Mouse (Mus musculus): ENCODE results near the gene Pimreg.

Pimreg gene

GRCm38 (mm10) chr11:72067326-72067725 lies 25.5 kb downstream of the Pimreg start:
- no peak for DNase-seq

- no peak for DNase-seq
These were observed 26.2 kb downstream of the Pimreg start for GRCm38 (mm10) chr11:72068026-72068425.

- DNase-seq, result no peak
These were observed 28.9 kb downstream of the Pimreg start for GRCm38 (mm10) chr11:72070733-72071132.

- DNase-seq, result no peak
These were observed 30.6 kb downstream of the Pimreg start for GRCm38 (mm10) chr11:72072331-72072905.

- DNase-seq, result no peak
These were observed 32.4 kb downstream of the Pimreg start for GRCm38 (mm10) chr11:72074230-72074629.

- DNase-seq, result peak in 1 of 2 experiments; percentile 21
These were observed 36.2 kb downstream of the Pimreg start for GRCm38 (mm10) chr11:72078056-72078455.

GRCm38 (mm10) chr11:72078647-72079046 lies 36.8 kb downstream of the Pimreg start:
- DNase-seq, result no peak

GRCm38 (mm10) chr11:72080461-72080860 lies 38.6 kb downstream of the Pimreg start:
- DNase-seq, result no peak

- no peak for DNase-seq
These were observed 40.8 kb downstream of the Pimreg start for GRCm38 (mm10) chr11:72082601-72083000.

GRCm38 (mm10) chr11:72084337-72084736 lies 42.5 kb downstream of the Pimreg start:
- DNase-seq, result no peak

- no peak for DNase-seq
These were observed 44.6 kb downstream of the Pimreg start for GRCm38 (mm10) chr11:72086251-72087046.

GRCm38 (mm10) chr11:72092390-72092789 lies 50.6 kb downstream of the Pimreg start:
- DNase-seq, result no peak

- DNase-seq, result peak; percentile 62 to 69
These were observed 52.6 kb downstream of the Pimreg start for GRCm38 (mm10) chr11:72094442-72094841.

GRCm38 (mm10) chr11:72095994-72096393 lies 54.2 kb downstream of the Pimreg start:
- no peak for DNase-seq
